Mouse (Mus musculus): Measurements from ENCODE around the gene Inpp5b. TPM values are rescaled to one million over a fixed set of nuclear protein-coding genes. Genes with fewer than 3 reads are reported as not detected.

Gene Inpp5b
- polyA plus RNA-seq, 1 experiment from 2014 or later, result 58.2 TPM

DNA sequence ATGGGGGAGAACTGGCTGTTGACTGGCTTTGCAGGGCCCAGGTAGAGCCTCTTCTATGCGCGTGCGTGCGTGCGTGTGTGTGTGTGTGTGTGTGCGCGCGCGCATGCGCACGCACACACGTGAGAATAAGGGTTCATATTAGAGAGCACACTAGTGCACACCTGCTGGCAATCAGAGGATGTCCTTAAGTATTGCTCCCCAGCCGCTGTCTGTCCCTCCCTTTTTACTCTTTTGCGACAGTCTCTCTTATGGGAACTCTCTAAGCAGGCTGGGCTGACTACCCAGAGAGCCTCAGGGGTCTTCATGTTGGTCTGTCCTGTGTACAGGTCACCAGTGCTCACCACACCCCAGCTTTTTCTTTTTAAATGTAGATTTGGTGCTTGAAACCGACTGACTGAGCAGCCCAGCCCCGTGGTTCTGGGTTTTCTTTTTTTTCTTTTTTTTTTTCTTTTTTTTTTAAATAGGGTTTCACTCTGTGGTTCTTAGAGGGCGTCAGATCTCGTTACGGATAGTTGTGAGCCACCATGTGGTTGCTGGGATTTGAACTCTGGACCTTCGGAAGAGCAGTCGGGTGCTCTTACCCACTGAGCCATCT lies 83.8 kb downstream of the Inpp5b start:
- ATAC-seq (replicated peaks; ENCODE audit: low FRiP score) (no peak), DNase-seq (ENCODE audit: low spot score) (no peak)
- Histone ChIP-seq H3K4me3 (ENCODE audit: low read depth, low read length) (no peak overlapping the region), H3K27me3 (replicated peaks; ENCODE audit: control insufficient read depth, insufficient read depth, low read length) (no peaks in the 10 kb centered on the region), H3K9me3 (ENCODE audit: control insufficient read depth, low read length) (no peaks in the 10 kb centered on the region), H3K9ac (ENCODE audit: low read depth, low read length) (no peak overlapping the region), H3K36me3 (ENCODE audit: control insufficient read depth, insufficient read depth, low read length) (peaks cover 27% of the 10 kb centered on the region), H3K4me1 (replicated peaks; ENCODE audit: control insufficient read depth, insufficient read depth, low read length) (no peaks in the 10 kb centered on the region), H3K4me2 (no peak overlapping the region), H3K27ac (ENCODE audit: low read depth, low read length) (no peak overlapping the region)
- WGBS, result 95% methylated on average over 21 of the region's 21 CpGs

DNA sequence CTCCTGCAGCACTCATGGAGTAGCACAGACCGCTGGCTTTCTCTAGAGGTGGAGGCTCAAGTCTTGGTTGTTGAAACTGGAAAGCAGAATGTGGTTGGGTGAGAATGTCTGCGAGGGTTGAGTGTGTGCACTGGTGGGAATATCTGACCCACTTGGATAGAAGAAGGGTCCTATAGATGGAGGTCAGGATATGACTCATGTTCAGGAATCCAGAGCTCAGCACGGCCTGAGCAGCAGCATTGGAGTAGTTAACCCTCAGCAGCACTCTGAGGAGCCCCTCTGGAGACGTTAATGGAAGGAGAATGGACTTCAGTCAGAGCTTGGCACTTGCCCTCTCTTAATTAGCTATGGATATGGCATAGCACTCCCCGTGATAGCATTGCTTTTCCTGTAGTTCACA lies 88.0 kb downstream of the Inpp5b start:
- H3K27me3 ChIP-seq (replicated peaks; ENCODE audit: control insufficient read depth, insufficient read depth, low read length), result no peaks in the 10 kb centered on the region
- DNase-seq (ENCODE audit: low spot score) (no peak), ATAC-seq (replicated peaks; ENCODE audit: low FRiP score) (no peak)
- H3K27ac ChIP-seq (ENCODE audit: low read depth, low read length), result no peak overlapping the region
- peaks cover 18% of the 10 kb centered on the region for H3K36me3 ChIP-seq (ENCODE audit: control insufficient read depth, insufficient read depth, low read length)
- no peaks in the 10 kb centered on the region for H3K4me1 ChIP-seq (replicated peaks; ENCODE audit: control insufficient read depth, insufficient read depth, low read length)
- no peak overlapping the region for H3K9ac ChIP-seq (ENCODE audit: low read depth, low read length)
- H3K4me3 ChIP-seq (ENCODE audit: low read depth, low read length), result no peak overlapping the region
- no peaks in the 10 kb centered on the region for H3K9me3 ChIP-seq (ENCODE audit: control insufficient read depth, low read length)
- whole genome bisulfite sequencing, result 70% methylated on average over 5 of the region's 5 CpGs
- no peak overlapping the region for H3K4me2 ChIP-seq

DNA sequence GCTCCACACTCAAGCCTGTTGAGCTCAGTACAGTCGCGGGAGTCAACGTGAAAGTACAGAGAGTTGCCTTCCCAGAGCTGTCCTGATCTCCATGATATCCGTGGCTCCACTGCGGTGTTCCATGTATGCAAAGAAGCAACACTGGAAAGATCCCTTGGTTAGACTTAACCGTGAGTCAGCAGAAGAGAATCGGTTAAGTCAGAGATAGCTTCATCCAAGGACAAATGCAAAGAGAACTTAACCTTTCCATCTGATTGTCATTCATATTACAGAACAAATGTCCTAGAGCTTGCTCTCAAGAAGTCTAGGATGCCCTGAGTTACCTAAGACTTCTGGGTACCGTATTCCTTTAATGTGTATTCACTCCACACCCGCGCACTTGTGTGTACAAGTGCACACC lies 91.1 kb downstream of the Inpp5b start:
- H3K27me3 ChIP-seq (replicated peaks; ENCODE audit: control insufficient read depth, insufficient read depth, low read length), result no peaks in the 10 kb centered on the region
- no peak overlapping the region for H3K9ac ChIP-seq (ENCODE audit: low read depth, low read length)
- no peak overlapping the region for H3K4me2 ChIP-seq
- H3K4me3 ChIP-seq (ENCODE audit: low read depth, low read length), result no peak overlapping the region
- no peaks in the 10 kb centered on the region for H3K4me1 ChIP-seq (replicated peaks; ENCODE audit: control insufficient read depth, insufficient read depth, low read length)
- no peaks in the 10 kb centered on the region for H3K9me3 ChIP-seq (ENCODE audit: control insufficient read depth, low read length)
- DNase-seq (ENCODE audit: low spot score) (no peak), ATAC-seq (replicated peaks; ENCODE audit: low FRiP score) (no peak)
- no peak overlapping the region for H3K27ac ChIP-seq (ENCODE audit: low read depth, low read length)
- H3K36me3 ChIP-seq (ENCODE audit: control insufficient read depth, insufficient read depth, low read length), result peaks cover 9% of the 10 kb centered on the region; the same call in 1 of the 2 replicates
- WGBS, result 93% methylated on average over 10 of the region's 10 CpGs

DNA sequence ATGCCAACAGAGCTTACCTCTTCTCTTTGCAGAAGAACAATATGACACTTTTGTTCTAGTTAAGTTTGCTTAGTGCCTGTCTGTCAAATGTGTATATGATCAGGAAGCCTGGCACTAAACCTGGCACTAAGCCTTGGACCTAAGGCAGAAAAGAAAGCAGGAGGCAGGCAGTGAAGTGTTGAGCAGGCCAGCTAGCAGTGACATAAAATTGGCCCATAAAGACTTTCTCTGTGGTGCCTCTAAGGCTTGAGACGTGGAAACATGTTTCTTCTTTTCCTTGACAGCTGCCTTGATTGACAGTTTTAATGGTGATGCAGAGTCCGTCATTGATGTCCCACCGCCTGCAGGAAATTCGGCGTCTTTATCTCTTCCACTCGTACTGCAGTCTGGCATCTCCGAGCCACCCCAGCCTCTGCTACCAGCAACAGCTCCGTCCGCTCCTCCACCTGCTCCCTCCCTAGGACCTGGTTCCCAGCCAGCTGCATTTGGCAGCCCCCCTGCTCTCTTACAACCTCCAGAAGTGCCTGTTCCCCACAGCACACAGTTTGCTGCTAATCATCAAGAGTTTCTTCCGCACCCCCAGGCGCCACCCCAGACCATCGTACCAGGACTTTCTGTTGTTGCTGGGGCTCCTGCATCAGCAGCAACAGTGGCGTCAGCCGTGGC lies 96.5 kb downstream of the Inpp5b start:
- Histone ChIP-seq H3K9me3 (ENCODE audit: control insufficient read depth, low read length) (no peaks in the 10 kb centered on the region), H3K27ac (ENCODE audit: low read depth, low read length) (no peak overlapping the region), H3K27me3 (replicated peaks; ENCODE audit: control insufficient read depth, insufficient read depth, low read length) (no peaks in the 10 kb centered on the region), H3K4me2 (no peak overlapping the region), H3K4me3 (ENCODE audit: low read depth, low read length) (no peak overlapping the region), H3K4me1 (replicated peaks; ENCODE audit: control insufficient read depth, insufficient read depth, low read length) (no peaks in the 10 kb centered on the region), H3K36me3 (ENCODE audit: control insufficient read depth, insufficient read depth, low read length) (peaks cover 34% of the 10 kb centered on the region), H3K9ac (ENCODE audit: low read depth, low read length) (no peak overlapping the region)
- 84% methylated on average over 14 of the region's 14 CpGs for WGBS
- DNase-seq (ENCODE audit: low spot score) (no peak), ATAC-seq (replicated peaks; ENCODE audit: low FRiP score) (no peak)

DNA sequence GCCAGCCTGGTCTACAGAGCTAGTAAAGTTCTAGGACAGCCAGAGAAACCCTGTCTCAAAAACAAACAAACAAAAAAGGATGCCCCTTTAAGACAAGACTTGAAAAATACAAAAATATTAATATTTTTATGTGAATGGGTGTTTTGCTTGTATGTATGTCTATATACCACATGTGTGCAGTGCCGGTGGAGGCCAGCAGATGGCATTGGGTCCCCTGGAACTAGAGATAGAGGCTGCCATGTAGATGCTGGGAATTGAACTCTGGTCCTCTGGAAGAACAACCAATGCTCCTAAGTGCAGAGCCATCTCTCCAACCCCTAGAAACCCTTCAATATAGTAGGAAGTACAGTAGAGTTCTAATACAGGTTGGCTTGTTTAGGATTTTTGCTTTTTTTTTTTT lies 99.3 kb downstream of the Inpp5b start:
- DNase-seq (ENCODE audit: low spot score) (no peak), ATAC-seq (replicated peaks; ENCODE audit: low FRiP score) (no peak)
- H3K27ac ChIP-seq (ENCODE audit: low read depth, low read length), result no peak overlapping the region
- WGBS, result 93% methylated on average over 1 of the region's 1 CpGs
- no peaks in the 10 kb centered on the region for H3K27me3 ChIP-seq (replicated peaks; ENCODE audit: control insufficient read depth, insufficient read depth, low read length)
- H3K4me1 ChIP-seq (replicated peaks; ENCODE audit: control insufficient read depth, insufficient read depth, low read length), result no peaks in the 10 kb centered on the region
- no peak overlapping the region for H3K4me2 ChIP-seq
- no peaks in the 10 kb centered on the region for H3K9me3 ChIP-seq (ENCODE audit: control insufficient read depth, low read length)
- H3K4me3 ChIP-seq (ENCODE audit: low read depth, low read length), result no peak overlapping the region
- H3K9ac ChIP-seq (ENCODE audit: low read depth, low read length), result no peak overlapping the region
- peaks cover 37% of the 10 kb centered on the region for H3K36me3 ChIP-seq (ENCODE audit: control insufficient read depth, insufficient read depth, low read length)

DNA sequence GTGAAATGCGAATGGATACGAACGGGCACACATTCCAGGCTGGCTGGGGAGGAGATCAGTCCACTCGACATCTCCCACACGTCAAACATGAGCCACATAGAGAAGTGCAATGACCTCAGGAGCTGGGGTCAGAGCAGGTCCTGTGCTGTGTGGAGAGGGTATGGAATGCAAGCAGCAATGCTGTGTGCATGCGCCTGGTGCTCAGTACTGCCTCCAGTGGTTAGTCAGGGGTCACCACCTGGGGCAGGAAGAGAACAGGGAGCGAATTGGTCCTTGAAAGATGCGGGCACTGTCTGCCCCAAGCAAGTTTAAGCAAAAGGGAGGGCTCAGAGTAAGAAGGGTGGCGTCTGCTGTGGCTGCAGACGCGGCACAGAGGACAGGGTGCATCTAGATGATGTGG lies 101.8 kb downstream of the Inpp5b start:
- WGBS, result 66% methylated on average over 11 of the region's 11 CpGs
- Histone ChIP-seq H3K4me2 (no peak overlapping the region), H3K4me1 (replicated peaks; ENCODE audit: control insufficient read depth, insufficient read depth, low read length) (peaks cover 2% of the 10 kb centered on the region; the same call in 1 of the 2 replicates), H3K9ac (ENCODE audit: low read depth, low read length) (no peak overlapping the region), H3K27me3 (replicated peaks; ENCODE audit: control insufficient read depth, insufficient read depth, low read length) (no peaks in the 10 kb centered on the region), H3K9me3 (ENCODE audit: control insufficient read depth, low read length) (no peaks in the 10 kb centered on the region), H3K36me3 (ENCODE audit: control insufficient read depth, insufficient read depth, low read length) (peaks cover 32% of the 10 kb centered on the region), H3K27ac (ENCODE audit: low read depth, low read length) (no peak overlapping the region), H3K4me3 (ENCODE audit: low read depth, low read length) (no peak overlapping the region)
- ATAC-seq (replicated peaks; ENCODE audit: low FRiP score) (peak; percentile 50; the same call in 1 of the 2 replicates), DNase-seq (ENCODE audit: low spot score) (no peak)

DNA sequence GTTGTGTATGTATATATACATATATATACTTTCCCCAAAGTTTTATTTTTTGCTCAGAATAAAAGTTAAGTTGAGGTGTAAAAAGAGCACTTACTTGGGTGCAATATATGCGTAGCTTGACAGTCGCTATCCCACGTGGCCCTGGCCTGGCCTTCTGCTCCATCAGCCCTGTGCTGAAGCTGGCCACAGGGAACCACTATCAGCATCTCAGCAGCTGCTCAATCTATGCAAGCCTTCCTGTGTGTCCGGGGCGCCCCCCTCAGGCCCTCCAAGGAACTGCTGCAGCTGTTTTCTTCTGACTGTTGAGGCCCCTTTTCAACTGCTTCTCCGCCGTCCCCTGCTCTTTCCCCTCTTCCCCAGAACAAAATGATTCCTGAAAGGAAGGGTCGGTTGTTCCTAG lies 105.9 kb downstream of the Inpp5b start:
- Histone ChIP-seq H3K9me3 (ENCODE audit: control insufficient read depth, low read length) (no peaks in the 10 kb centered on the region), H3K27me3 (replicated peaks; ENCODE audit: control insufficient read depth, insufficient read depth, low read length) (no peaks in the 10 kb centered on the region), H3K4me2 (no peak overlapping the region), H3K4me3 (ENCODE audit: low read depth, low read length) (no peak overlapping the region), H3K36me3 (ENCODE audit: control insufficient read depth, insufficient read depth, low read length) (peaks cover 10% of the 10 kb centered on the region), H3K27ac (ENCODE audit: low read depth, low read length) (no peak overlapping the region), H3K9ac (ENCODE audit: low read depth, low read length) (no peak overlapping the region), H3K4me1 (replicated peaks; ENCODE audit: control insufficient read depth, insufficient read depth, low read length) (peaks cover 13% of the 10 kb centered on the region)
- WGBS, result 12% methylated on average over 8 of the region's 8 CpGs
- peak; percentile 56 for ATAC-seq (replicated peaks; ENCODE audit: low FRiP score)
- peak; percentile 83 for DNase-seq (ENCODE audit: low spot score)

DNA sequence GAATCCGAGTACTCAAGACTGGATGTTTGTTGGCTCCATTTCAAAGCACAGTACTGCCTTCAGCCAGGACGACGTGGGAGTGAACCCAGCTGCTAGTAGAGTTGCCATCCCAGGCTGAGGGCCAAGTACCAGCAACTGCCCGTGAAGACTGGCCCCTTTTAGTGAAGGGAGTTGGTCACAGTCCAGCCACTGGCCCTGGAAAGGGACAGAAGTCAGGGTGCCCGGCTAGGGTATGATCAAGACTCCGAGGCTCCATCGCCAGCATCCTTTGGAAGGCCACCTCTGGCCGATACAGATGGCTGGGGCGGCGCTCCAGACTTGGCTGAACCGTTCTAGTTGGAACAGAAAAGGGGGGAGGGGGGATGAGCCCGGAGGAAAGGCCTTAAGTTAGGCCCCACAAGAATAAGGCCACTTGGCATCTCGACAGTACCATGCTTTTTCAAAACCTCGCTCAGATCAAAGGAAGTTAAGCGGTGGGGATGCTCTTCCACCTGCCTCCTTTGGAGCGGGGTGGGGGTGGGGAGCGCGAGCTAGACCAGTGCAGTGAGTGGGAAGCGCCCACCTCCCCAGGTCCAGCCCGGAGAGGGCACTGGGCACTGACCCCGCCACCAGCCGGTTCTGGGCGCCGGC lies 108.1 kb downstream of the Inpp5b start:
- Histone ChIP-seq H3K9ac (ENCODE audit: low read depth, low read length) (peak overlapping the region; percentile 95), H3K9me3 (ENCODE audit: control insufficient read depth, low read length) (no peaks in the 10 kb centered on the region), H3K4me1 (replicated peaks; ENCODE audit: control insufficient read depth, insufficient read depth, low read length) (peaks cover 13% of the 10 kb centered on the region), H3K36me3 (ENCODE audit: control insufficient read depth, insufficient read depth, low read length) (peaks cover 19% of the 10 kb centered on the region), H3K27ac (ENCODE audit: low read depth, low read length) (peak overlapping the region; percentile 83), H3K4me3 (ENCODE audit: low read depth, low read length) (peak overlapping the region; percentile 90), H3K27me3 (replicated peaks; ENCODE audit: control insufficient read depth, insufficient read depth, low read length) (no peaks in the 10 kb centered on the region), H3K4me2 (peak overlapping the region; percentile 97)
- DNase-seq (ENCODE audit: low spot score) (peak; percentile 39), ATAC-seq (replicated peaks; ENCODE audit: low FRiP score) (no peak)
- WGBS, result 7% methylated on average over 24 of the region's 24 CpGs
